Comparison of ENCODE assay signal across 25 mouse cellular contexts in the genomic region with DNA sequence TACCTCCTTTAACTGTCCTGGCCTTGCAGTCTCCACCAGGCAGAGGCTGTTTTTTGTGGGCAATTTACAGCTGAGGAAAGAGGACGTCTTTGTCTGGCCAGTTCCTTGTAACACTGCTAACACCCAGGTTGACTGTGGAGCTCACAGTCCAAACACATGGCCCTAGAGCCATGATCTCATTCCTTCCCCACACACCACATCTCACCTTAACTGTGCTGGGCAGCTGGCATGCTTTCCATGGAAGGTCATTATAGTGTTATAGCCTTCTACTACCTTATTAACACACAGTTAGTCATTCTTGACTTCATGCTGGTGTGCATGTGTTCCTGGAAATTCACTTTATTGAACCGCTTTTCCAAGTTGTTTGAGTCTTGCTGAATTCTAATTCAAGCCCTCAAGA.
DNase-seq lines count a peak whose midpoint lies in the region; ATAC-seq and TF ChIP-seq lines count a peak whose summit lies in the region.
"Had no signal": no experiment of that assay in that cellular context is flagged by ENCODE, and none has a peak within 500 bp of the region (broad histone marks: within the 10 kb centered on the region; RNA-seq: fewer than 3 reads in every experiment).

No protein-coding gene starts in this region.

- TF ChIP-seq POLR2A in embryonic fibroblast, embryonic 13.5 days (IDR thresholded peaks at IDR 0.05; ENCODE audit: low read depth, low read length) = no peak
- TF ChIP-seq POLR2A in myocyte (IDR thresholded peaks at IDR 0.05; ENCODE audit: insufficient read length, low read depth) = no peak

- H3ac ChIP-seq in myocyte (ENCODE audit: control insufficient read depth, insufficient read length) = no peak overlapping the region

- TF ChIP-seq CTCF in embryonic fibroblast, embryonic 13.5 days (IDR thresholded peaks at IDR 0.05; ENCODE audit: borderline replicate concordance, insufficient read depth, low read length) = no peak

- DNase-seq in hindbrain, embryonic 10.5 days (ENCODE audit: low spot score) = no peak
- DNase-seq in frontal cortex, postnatal 36 days (ENCODE audit: low spot score in 2 of 2) = no peak
- no peak for DNase-seq in urinary bladder, postnatal 36 days (ENCODE audit: low spot score in 2 of 2)
- DNase-seq: adrenal gland, adult 8-10 months; adrenal gland, postnatal 36 days; cerebellum, adult 2 months; cerebellum, postnatal 14 days; embryo, embryonic 11 days; gastrocnemius, postnatal 10 days; heart, adult 2 months; heart, postnatal 36 days had no signal

- no peaks in the 10 kb centered on the region for H3K79me2 ChIP-seq in myocyte (ENCODE audit: control insufficient read depth, insufficient read depth)

- H3K36me3 ChIP-seq in intestine, embryonic 16.5 days (ENCODE audit: control insufficient read depth, insufficient read depth, low read length) = no peaks in the 10 kb centered on the region
- H3K36me3 ChIP-seq in limb, embryonic 12.5 days = no peaks in the 10 kb centered on the region
- no peaks in the 10 kb centered on the region for H3K36me3 ChIP-seq in myocyte (ENCODE audit: control insufficient read depth, insufficient read depth)
- H3K36me3 ChIP-seq in hindbrain, embryonic 10.5 days = no peaks in the 10 kb centered on the region
- no peaks in the 10 kb centered on the region for H3K36me3 ChIP-seq in forebrain, embryonic 15.5 days
- H3K36me3 ChIP-seq: embryonic facial prominence, embryonic 15.5 days; G1E; hindbrain, embryonic 12.5 days had no signal

- no peak overlapping the region for H3K4me3 ChIP-seq in embryonic fibroblast, embryonic 13.5 days (ENCODE audit: insufficient read depth, low read length)
- no peak overlapping the region for H3K4me3 ChIP-seq in intestine, embryonic 16.5 days (ENCODE audit: low read length)
- no peak overlapping the region for H3K4me3 ChIP-seq in limb, embryonic 12.5 days (replicated peaks)
- H3K4me3 ChIP-seq in myocyte = no peak overlapping the region
- no peak overlapping the region for H3K4me3 ChIP-seq in hindbrain, embryonic 10.5 days
- H3K4me3 ChIP-seq in forebrain, embryonic 15.5 days = no peak overlapping the region
- H3K4me3 ChIP-seq: embryonic facial prominence, embryonic 15.5 days; forebrain, embryonic 13.5 days; heart, adult 2 months; hindbrain, embryonic 12.5 days had no signal

- H3K9ac ChIP-seq in intestine, embryonic 16.5 days (ENCODE audit: low read depth, low read length) = no peak overlapping the region
- H3K9ac ChIP-seq in limb, embryonic 12.5 days (replicated peaks) = no peak overlapping the region
- no peak overlapping the region for H3K9ac ChIP-seq in forebrain, embryonic 15.5 days (replicated peaks)
- H3K9ac ChIP-seq: embryonic facial prominence, embryonic 15.5 days; forebrain, embryonic 13.5 days; hindbrain, embryonic 12.5 days had no signal

- peaks cover 24% of the 10 kb centered on the region for H3K4me1 ChIP-seq in embryonic fibroblast, embryonic 13.5 days (ENCODE audit: control insufficient read depth, insufficient read depth, low read length)
- peaks cover 45% of the 10 kb centered on the region for H3K4me1 ChIP-seq in intestine, embryonic 16.5 days (ENCODE audit: control insufficient read depth, insufficient read depth, low read length)
- H3K4me1 ChIP-seq in limb, embryonic 12.5 days (replicated peaks) = peaks cover 56% of the 10 kb centered on the region
- peaks cover 29% of the 10 kb centered on the region for H3K4me1 ChIP-seq in hindbrain, embryonic 10.5 days (replicated peaks)
- H3K4me1 ChIP-seq in forebrain, embryonic 15.5 days = no peaks in the 10 kb centered on the region

- H3K27ac ChIP-seq in embryonic fibroblast, embryonic 13.5 days (ENCODE audit: insufficient read depth, low read length) = peak overlapping the region; percentile 21; the same call in 1 of the 2 replicates
- peak overlapping the region; percentile 47; the same call in 1 of the 2 replicates for H3K27ac ChIP-seq in intestine, embryonic 16.5 days (ENCODE audit: low read length)
- peak overlapping the region; percentile 87 for H3K27ac ChIP-seq in limb, embryonic 12.5 days
- no peak overlapping the region for H3K27ac ChIP-seq in hindbrain, embryonic 10.5 days
- no peak overlapping the region for H3K27ac ChIP-seq in forebrain, embryonic 15.5 days (replicated peaks)
- H3K27ac ChIP-seq: embryonic facial prominence, embryonic 15.5 days; forebrain, embryonic 13.5 days; heart, adult 2 months; hindbrain, embryonic 12.5 days had no signal

- 70% methylated on average over 2 of the region's 2 CpGs for WGBS in intestine, embryonic 16.5 days
- 30% methylated on average over 2 of the region's 2 CpGs for WGBS in limb, embryonic 12.5 days
- 82% methylated on average over 2 of the region's 2 CpGs for WGBS in hindbrain, embryonic 10.5 days
- 88% methylated on average over 2 of the region's 2 CpGs for WGBS in forebrain, embryonic 15.5 days

- no peak overlapping the region for H3K4me2 ChIP-seq in intestine, embryonic 16.5 days (ENCODE audit: low read depth, low read length)
- H3K4me2 ChIP-seq in limb, embryonic 12.5 days = no peak overlapping the region
- peak overlapping the region; percentile 33 for H3K4me2 ChIP-seq in myocyte (ENCODE audit: low read depth)
- no peak overlapping the region for H3K4me2 ChIP-seq in forebrain, embryonic 15.5 days (replicated peaks)
- H3K4me2 ChIP-seq: embryonic facial prominence, embryonic 15.5 days; forebrain, embryonic 13.5 days; heart, embryonic 11.5 days; hindbrain, embryonic 12.5 days had no signal

- peak; percentile 16; the same call in 1 of the 2 replicates for ATAC-seq in intestine, embryonic 16.5 days
- ATAC-seq in limb, embryonic 12.5 days (ENCODE audit: insufficient number of reproducible peaks, insufficient read depth, low FRiP score, low TSS enrichment, low read depth) = peak; percentile 80
- ATAC-seq in forebrain, embryonic 15.5 days (replicated peaks) = no peak
- ATAC-seq: CD4-positive, CD25-positive, alpha-beta regulatory T cell, adult 4 months; forebrain, embryonic 13.5 days; hindbrain, embryonic 16.5 days; inflammation-experienced regulatory T-cells, adult 6 months; Patski had no signal

- H3K27me3 ChIP-seq in intestine, embryonic 16.5 days (replicated peaks; ENCODE audit: control insufficient read depth, insufficient read depth, low read length) = no peaks in the 10 kb centered on the region
- no peaks in the 10 kb centered on the region for H3K27me3 ChIP-seq in limb, embryonic 12.5 days
- H3K27me3 ChIP-seq in myocyte (ENCODE audit: control insufficient read depth, insufficient read depth, insufficient read length) = no peaks in the 10 kb centered on the region
- no peaks in the 10 kb centered on the region for H3K27me3 ChIP-seq in hindbrain, embryonic 10.5 days (ENCODE audit: insufficient read depth, poor library complexity, severe bottlenecking)
- no peaks in the 10 kb centered on the region for H3K27me3 ChIP-seq in forebrain, embryonic 15.5 days
- H3K27me3 ChIP-seq: embryonic facial prominence, embryonic 15.5 days; hindbrain, embryonic 12.5 days; Patski had no signal

- H3K9me3 ChIP-seq in intestine, embryonic 16.5 days (ENCODE audit: control insufficient read depth, low read length) = no peaks in the 10 kb centered on the region
- H3K9me3 ChIP-seq in limb, embryonic 12.5 days = no peaks in the 10 kb centered on the region
- H3K9me3 ChIP-seq in hindbrain, embryonic 10.5 days = no peaks in the 10 kb centered on the region
- H3K9me3 ChIP-seq in forebrain, embryonic 15.5 days = no peaks in the 10 kb centered on the region
- H3K9me3 ChIP-seq: embryonic facial prominence, embryonic 15.5 days; forebrain, embryonic 13.5 days; G1E; hindbrain, embryonic 12.5 days had no signal

TF ChIP-seq in myocyte, 11 proteins besides CTCF, POLR2A, EP300 and RAD21:
- TF ChIP-seq CEBPB (IDR thresholded peaks at IDR 0.05; ENCODE audit: insufficient read depth, poor library complexity, severe bottlenecking) (no peak), REST (IDR thresholded peaks at IDR 0.05; ENCODE audit: insufficient read depth, insufficient read length) (no peak), TCF12 (IDR thresholded peaks at IDR 0.05; ENCODE audit: insufficient read depth, poor library complexity, severe bottlenecking) (no peak), MAX (IDR thresholded peaks at IDR 0.05; ENCODE audit: low read depth) (no peak), SRF (IDR thresholded peaks at IDR 0.05; ENCODE audit: control insufficient read depth, insufficient read length, low read depth) (no peak), MYOD1 (IDR thresholded peaks at IDR 0.05; ENCODE audit: control insufficient read depth in 1 of 3, insufficient read length in 2 of 3, low read depth in 2 of 3) (no peak), TCF3 (IDR thresholded peaks at IDR 0.05; ENCODE audit: insufficient read length, low read depth) (no peak), E2F4 (IDR thresholded peaks at IDR 0.05; ENCODE audit: insufficient read depth) (no peak), POLR2AphosphoS2 (IDR thresholded peaks at IDR 0.05; ENCODE audit: insufficient read length, low read depth) (no peak), MYOG (IDR thresholded peaks at IDR 0.05; ENCODE audit: control insufficient read depth in 1 of 3, insufficient read depth in 1 of 3, insufficient read length in 2 of 3, low read depth in 2 of 3) (no peak), USF1 (IDR thresholded peaks at IDR 0.05; ENCODE audit: low read depth) (no peak)
TF ChIP-seq in myocyte: peak in this region for 0.

Comparison
In these comparisons a context has a peak if more than half of its experiments do, and no peak if none do; other contexts are left out.
1. H3K27ac ChIP-seq: peak in embryonic fibroblast, embryonic 13.5 days (single experiment), intestine, embryonic 16.5 days (single experiment) and limb, embryonic 12.5 days (single experiment); none in hindbrain, embryonic 10.5 days (single experiment) and forebrain, embryonic 15.5 days (single experiment).